14 mouse cellular contexts compared by ENCODE assay signal in genomic region chr11:98037871-98038270, GRCm38 (mm10). TPM values are rescaled to one million over a fixed set of nuclear protein-coding genes. Genes with fewer than 3 reads are reported as not detected.
A peak's percentile ranks its signal among the peaks of the same experiment; 100 is the strongest.
DNase-seq lines count a peak whose midpoint lies in the region; ATAC-seq and TF ChIP-seq lines count a peak whose summit lies in the region.
"Had no signal": no experiment of that assay in that cellular context is flagged by ENCODE, and none has a peak within 500 bp of the region (broad histone marks: within the 10 kb centered on the region; RNA-seq: fewer than 3 reads in every experiment).

No protein-coding gene starts in this region.

- 30% methylated on average over 14 of the region's 14 CpGs for WGBS in cerebellum, adult 2 months

- no peak for TF ChIP-seq CTCF in cerebellum, adult 2 months (IDR thresholded peaks at IDR 0.05; ENCODE audit: borderline replicate concordance, insufficient read depth, low read depth, low read length)
- TF ChIP-seq CTCF in cortical plate, adult 2 months (IDR thresholded peaks at IDR 0.05; ENCODE audit: extremely low read depth, insufficient read depth, low read length) = no peak

- no peaks in the 10 kb centered on the region for H3K27me3 ChIP-seq in cerebellum, adult 2 months (ENCODE audit: control insufficient read depth, insufficient read depth, low read length)

- peak; percentile 50 to 53 for DNase-seq in cerebellum, adult 2 months
- no peak for DNase-seq in cerebellum, adult 9-10 months
- peak; percentile 60 for DNase-seq in lung, postnatal 10 days
- no peak for DNase-seq in lung, adult 18-20 months
- DNase-seq in right cerebral cortex, postnatal 36 days (ENCODE audit: low spot score in 2 of 2) = peak; percentile 65 to 85
- DNase-seq in ovary, postnatal 10 days (ENCODE audit: low spot score) = no peak
- DNase-seq: gastrocnemius, postnatal 10 days had no signal

- no peak overlapping the region for H3K27ac ChIP-seq in cerebellum, adult 2 months (ENCODE audit: insufficient read depth, low read length)
- no peak overlapping the region for H3K27ac ChIP-seq in cortical plate, adult 2 months (ENCODE audit: insufficient read depth, low read length)
- H3K27ac ChIP-seq: embryonic facial prominence, embryonic 12.5 days; forebrain, embryonic 12.5 days; intestine, embryonic 15.5 days; liver, embryonic 14.5 days had no signal

- peaks cover 10% of the 10 kb centered on the region for H3K4me1 ChIP-seq in cerebellum, adult 2 months (ENCODE audit: control insufficient read depth, insufficient read depth, low read length)
- H3K4me1 ChIP-seq in cortical plate, adult 2 months (ENCODE audit: control insufficient read depth, insufficient read depth, low read length) = peaks cover 1% of the 10 kb centered on the region

- no peak overlapping the region for H3K4me3 ChIP-seq in cerebellum, adult 2 months (replicated peaks; ENCODE audit: insufficient read depth, low read depth, low read length)
- H3K4me3 ChIP-seq in cortical plate, adult 2 months (ENCODE audit: insufficient read depth, low read length) = no peak overlapping the region
- H3K4me3 ChIP-seq: embryonic facial prominence, embryonic 12.5 days; forebrain, embryonic 12.5 days; intestine, embryonic 15.5 days had no signal

- TF ChIP-seq POLR2A in cerebellum, adult 2 months (IDR thresholded peaks at IDR 0.05; ENCODE audit: borderline replicate concordance, insufficient read depth, low read length) = no peak
- TF ChIP-seq POLR2A in cortical plate, adult 2 months (IDR thresholded peaks at IDR 0.05; ENCODE audit: extremely low read depth, insufficient read depth, low read length) = peak; percentile 44; the same call in 1 of the 2 replicates

- ATAC-seq in erythroid progenitor cell, adult 5-6 weeks (replicated peaks; ENCODE audit: low FRiP score, poor library complexity, severe bottlenecking) = no peak
- ATAC-seq: intestine, embryonic 15.5 days had no signal

RNA-seq across cellular contexts. Expression of gene Rpl19, which starts 11.4 kb away (rescaled TPM):
- 746 and 786 TPM in 2 replicates for polyA plus RNA-seq in cerebellum, adult 2 months (2012; rRNA removed)
- 880 and 901 TPM in 2 replicates for polyA plus RNA-seq in cortical plate, adult 2 months (2012; rRNA removed)
- total RNA-seq in erythroid progenitor cell, adult 5-6 weeks (2015; ENCODE audit: low replicate concordance) = 931 and 1,058 TPM in 2 replicates
- 346 and 531 TPM in 2 replicates for total RNA-seq in erythroid progenitor cell, adult 5-6 weeks (2017; ENCODE audit: low replicate concordance)

RNA-seq across cellular contexts. Expression of gene Cacnb1, which starts 15.0 kb away (rescaled TPM):
- polyA plus RNA-seq in cerebellum, adult 2 months (2012; rRNA removed) = 34.6 and 37.5 TPM in 2 replicates
- 114 and 117 TPM in 2 replicates for polyA plus RNA-seq in cortical plate, adult 2 months (2012; rRNA removed)
- total RNA-seq in erythroid progenitor cell, adult 5-6 weeks (2015; ENCODE audit: low replicate concordance) = not detected in 2 replicates
- 0.13 and 0.68 TPM in 2 replicates for total RNA-seq in erythroid progenitor cell, adult 5-6 weeks (2017; ENCODE audit: low replicate concordance)

RNA-seq across cellular contexts. Expression of gene Stac2, which starts 15.4 kb away (rescaled TPM):
- polyA plus RNA-seq in cerebellum, adult 2 months (2012; rRNA removed) = 31.0 and 37.7 TPM in 2 replicates
- 49.7 and 51.6 TPM in 2 replicates for polyA plus RNA-seq in cortical plate, adult 2 months (2012; rRNA removed)
- not detected in 2 replicates for total RNA-seq in erythroid progenitor cell, adult 5-6 weeks (2015; ENCODE audit: low replicate concordance)
- total RNA-seq in erythroid progenitor cell, adult 5-6 weeks (2017; ENCODE audit: low replicate concordance) = not detected in 2 replicates
- total RNA-seq: megakaryocyte-erythroid progenitor cell, adult 5-6 weeks had no signal
- polyA plus RNA-seq: liver, embryonic 14.5 days had no signal

RNA-seq across cellular contexts. Expression of gene Arl5c, which starts 41.9 kb away (rescaled TPM):
- 2.0 and 2.2 TPM in 2 replicates for polyA plus RNA-seq in cerebellum, adult 2 months (2012; rRNA removed)
- polyA plus RNA-seq in cortical plate, adult 2 months (2012; rRNA removed) = 2.2 and 2.6 TPM in 2 replicates
- total RNA-seq in erythroid progenitor cell, adult 5-6 weeks (2015; ENCODE audit: low replicate concordance) = 8.8 and 24.5 TPM in 2 replicates
- total RNA-seq in erythroid progenitor cell, adult 5-6 weeks (2017; ENCODE audit: low replicate concordance) = 9.6 and 17.5 TPM in 2 replicates

RNA-seq across cellular contexts. Expression of gene Plxdc1, which starts 51.6 kb away (rescaled TPM):
- polyA plus RNA-seq in cerebellum, adult 2 months (2012; rRNA removed) = 46.2 and 51.5 TPM in 2 replicates
- polyA plus RNA-seq in cortical plate, adult 2 months (2012; rRNA removed) = 28.6 and 29.2 TPM in 2 replicates
- 1.3 TPM in 1 of 2 replicates, not detected in the other for total RNA-seq in erythroid progenitor cell, adult 5-6 weeks (2015; ENCODE audit: low replicate concordance)
- total RNA-seq in erythroid progenitor cell, adult 5-6 weeks (2017; ENCODE audit: low replicate concordance) = 2.3 and 2.4 TPM in 2 replicates

Comparison
In these comparisons a context has a peak if more than half of its experiments do, and no peak if none do; other contexts are left out.
1. DNase-seq: peak in cerebellum, adult 2 months (2 of 2), lung, postnatal 10 days (single experiment) and right cerebral cortex, postnatal 36 days (2 of 2); none in cerebellum, adult 9-10 months (single experiment), lung, adult 18-20 months (0 of 2) and ovary, postnatal 10 days (single experiment).